Mouse (Mus musculus) erythroblast, embryonic 14.5 days (primary cell): ENCODE results near the gene Nup214.

Experiments used
- GATA1 ChIP-seq: IDR thresholded peaks from 2 replicates; pipeline ENCODE4 v1.6.1; 2012; ENCODE audit warnings: low read length, inconsistent platforms, mixed read lengths
- TAL1 ChIP-seq: IDR thresholded peaks from 3 replicates; pipeline ENCODE4 v1.6.1; 2012; ENCODE audit warnings: low read length, inconsistent platforms, mixed read lengths

DNA sequence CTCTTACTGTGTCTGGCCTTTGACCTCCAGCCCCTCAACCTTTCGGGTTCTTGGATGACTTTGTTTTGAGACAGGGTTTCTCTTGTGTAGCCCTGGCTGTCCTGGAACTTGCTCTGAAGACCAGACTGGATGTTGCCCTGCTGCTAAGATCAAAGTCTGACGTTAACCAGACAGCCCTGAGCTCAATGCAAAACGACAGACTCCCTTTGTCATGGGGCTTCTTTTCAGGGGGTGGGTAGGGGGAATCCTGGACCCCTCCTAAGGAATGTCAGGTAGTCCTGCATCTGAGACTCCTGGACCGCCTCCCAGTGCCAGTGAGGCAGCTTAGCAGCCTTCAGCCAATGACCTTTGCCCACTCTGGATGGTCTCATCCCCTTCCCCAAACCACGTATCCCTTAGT, 84.5 kb downstream of the Nup214 start:
- TF ChIP-seq GATA1 (no peak), TAL1 (no peak)
